20 mouse cellular contexts compared by ENCODE assay signal in genomic region chr4:147031308-147032036, GRCm38 (mm10). TPM values are rescaled to one million over a fixed set of nuclear protein-coding genes. Genes with fewer than 3 reads are reported as not detected.
A peak's percentile ranks its signal among the peaks of the same experiment; 100 is the strongest.
DNase-seq lines count a peak whose midpoint lies in the region; ATAC-seq and TF ChIP-seq lines count a peak whose summit lies in the region.
"Not testable (repeated sequence)": the region's sequence is repeated elsewhere in the genome, so short reads cannot be mapped to it uniquely, and the experiment has no call there.
"Had no signal": no experiment of that assay in that cellular context is flagged by ENCODE, and none has a peak within 500 bp of the region (broad histone marks: within the 10 kb centered on the region; RNA-seq: fewer than 3 reads in every experiment).

No protein-coding gene starts in this region.

- not testable (repeated sequence) for H3K27ac ChIP-seq in forebrain, embryonic 11.5 days (ENCODE audit: low read depth, low read length); heart, embryonic 15.5 days; intestine, postnatal 0 days (ENCODE audit: low read depth, low read length); limb, embryonic 15.5 days; lung, postnatal 0 days (ENCODE audit: low read length); neural tube, embryonic 11.5 days (ENCODE audit: low read depth, low read length)

- H3K9ac ChIP-seq in forebrain, embryonic 11.5 days (ENCODE audit: low read length); heart, embryonic 15.5 days; intestine, postnatal 0 days (ENCODE audit: low read depth, low read length); limb, embryonic 15.5 days; lung, postnatal 0 days (replicated peaks; ENCODE audit: low read depth); neural tube, embryonic 11.5 days (ENCODE audit: low read length): not testable (repeated sequence)

- peak; percentile 14 for ATAC-seq in activated CD4-positive, CD25-positive, alpha-beta regulatory T cell, adult 4 months
- ATAC-seq in forebrain, embryonic 11.5 days (replicated peaks; ENCODE audit: low FRiP score): peak; percentile 55
- peak; percentile 43; the same call in 1 of the 2 replicates for ATAC-seq in heart, embryonic 15.5 days (replicated peaks; ENCODE audit: insufficient number of reproducible peaks, insufficient read depth, low FRiP score, low read depth)
- ATAC-seq in intestine, postnatal 0 days: 0 out of 2 replicates have a peak, but pooled peaks have one; percentile 25
- ATAC-seq in limb, embryonic 15.5 days (ENCODE audit: insufficient number of reproducible peaks, low FRiP score, low TSS enrichment, low read depth): peak; percentile 55; the same call in 1 of the 2 replicates
- ATAC-seq in lung, postnatal 0 days: peak; percentile 8; the same call in 1 of the 2 replicates
- peak; percentile 73 for ATAC-seq in neural tube, embryonic 11.5 days (ENCODE audit: insufficient read depth, low FRiP score, low TSS enrichment)

- H3K4me2 ChIP-seq in forebrain, embryonic 11.5 days (ENCODE audit: low read depth, low read length, severe bottlenecking); heart, embryonic 15.5 days; intestine, postnatal 0 days (replicated peaks; ENCODE audit: low read depth); limb, embryonic 15.5 days; lung, postnatal 0 days (replicated peaks; ENCODE audit: low read depth, low read length); neural tube, embryonic 11.5 days (ENCODE audit: low read depth): not testable (repeated sequence)

- H3K9me3 ChIP-seq in forebrain, embryonic 11.5 days (ENCODE audit: control insufficient read depth, low read length); heart, embryonic 15.5 days (replicated peaks); intestine, postnatal 0 days (ENCODE audit: control insufficient read depth); limb, embryonic 15.5 days; lung, postnatal 0 days (ENCODE audit: low read length); neural tube, embryonic 11.5 days (ENCODE audit: control insufficient read depth, low read length): not testable (repeated sequence)

- not testable (repeated sequence) for H3K4me3 ChIP-seq in forebrain, embryonic 11.5 days (ENCODE audit: low read depth, low read length); heart, embryonic 15.5 days; intestine, postnatal 0 days (ENCODE audit: low read depth, low read length); limb, embryonic 15.5 days; lung, postnatal 0 days (ENCODE audit: low read depth, low read length); neural tube, embryonic 11.5 days (ENCODE audit: low read depth, low read length)

- H3K4me1 ChIP-seq in forebrain, embryonic 11.5 days (replicated peaks; ENCODE audit: control insufficient read depth, insufficient read depth, low read length); heart, embryonic 15.5 days (replicated peaks); intestine, postnatal 0 days (replicated peaks; ENCODE audit: control insufficient read depth, insufficient read depth, low read length); limb, embryonic 15.5 days; lung, postnatal 0 days (ENCODE audit: insufficient read depth, low read depth, low read length); neural tube, embryonic 11.5 days (ENCODE audit: control insufficient read depth, insufficient read depth, low read length): not testable (repeated sequence)

- not testable (repeated sequence) for H3K27me3 ChIP-seq in forebrain, embryonic 11.5 days (ENCODE audit: control insufficient read depth, insufficient read depth, low read length); heart, embryonic 15.5 days; intestine, postnatal 0 days (replicated peaks; ENCODE audit: control insufficient read depth, insufficient read depth, low read length); limb, embryonic 15.5 days; lung, postnatal 0 days (replicated peaks; ENCODE audit: insufficient read depth, low read length); neural tube, embryonic 11.5 days (ENCODE audit: control insufficient read depth, insufficient read depth, low read length)

- TF ChIP-seq CTCF in intestine, postnatal 0 days (IDR thresholded peaks at IDR 0.05; ENCODE audit: low read depth); lung, postnatal 0 days (IDR thresholded peaks at IDR 0.05): not testable (repeated sequence)

- DNase-seq in forebrain, embryonic 11.5 days (ENCODE audit: low spot score); lung, postnatal 0 days (ENCODE audit: low spot score); neural tube, embryonic 11.5 days (ENCODE audit: low spot score): not testable (repeated sequence)

- WGBS in forebrain, embryonic 11.5 days: 88% methylated on average over 1 of the region's 2 CpGs
- 84% methylated on average over 1 of the region's 2 CpGs for WGBS in heart, embryonic 15.5 days
- 90% methylated on average over 1 of the region's 2 CpGs for WGBS in intestine, postnatal 0 days
- 85% methylated on average over 1 of the region's 2 CpGs for WGBS in limb, embryonic 15.5 days
- WGBS in lung, postnatal 0 days: 90% methylated on average over 1 of the region's 2 CpGs
- 97% methylated on average over 1 of the region's 2 CpGs for WGBS in neural tube, embryonic 11.5 days

- not testable (repeated sequence) for TF ChIP-seq EP300 in lung, postnatal 0 days (IDR thresholded peaks at IDR 0.05)

- H3K36me3 ChIP-seq in forebrain, embryonic 11.5 days (ENCODE audit: control insufficient read depth, insufficient read depth, low read length); heart, embryonic 15.5 days; intestine, postnatal 0 days (ENCODE audit: control insufficient read depth, insufficient read depth); limb, embryonic 15.5 days; lung, postnatal 0 days (ENCODE audit: insufficient read depth, low read length); neural tube, embryonic 11.5 days (ENCODE audit: control insufficient read depth, insufficient read depth, low read length): not testable (repeated sequence)

RNA-seq across cellular contexts. Expression of gene Rex2, which starts 9.8 kb away (rescaled TPM):
- under 1 TPM in 1 of 2 experiments, not detected in 1; 0.42 TPM for polyA plus RNA-seq in activated CD4-positive, CD25-positive, alpha-beta regulatory T cell, adult 4 months (2017; shearing (Covaris generic))
- polyA plus RNA-seq in forebrain, embryonic 11.5 days (2014; fragmentation: Nextera tagmentation; extraction: Ambion mirVana): not detected in 2 replicates
- polyA plus RNA-seq in heart, embryonic 15.5 days (2015; fragmentation: Nextera tagmentation; extraction: Ambion mirVana): not detected in 2 replicates
- not detected in 2 replicates for polyA plus RNA-seq in intestine, postnatal 0 days (2015; fragmentation: Nextera tagmentation; extraction: Ambion mirVana)
- not detected in 2 replicates for polyA plus RNA-seq in limb, embryonic 15.5 days (2015; fragmentation: Nextera tagmentation; extraction: Ambion mirVana)
- polyA plus RNA-seq in lung, postnatal 0 days (2015; fragmentation: Nextera tagmentation; extraction: Ambion mirVana): not detected in 2 replicates
- not detected in 2 replicates for polyA plus RNA-seq in neural tube, embryonic 11.5 days (2014; fragmentation: Nextera tagmentation; extraction: Ambion mirVana)
- polyA plus RNA-seq: embryonic facial prominence, embryonic 11.5 days; erythroblast, embryonic 14.5 days; forebrain, embryonic 14.5 days; heart, embryonic 10.5 days; hindbrain, postnatal 0 days; intestine, embryonic 16.5 days; limb, embryonic 13.5 days; liver, embryonic 13.5 days; lung, embryonic 15.5 days; spleen, adult 2 months; thymus, adult 2 months had no signal

RNA-seq across cellular contexts. Expression of gene Zfp989, which starts 59.7 kb away (rescaled TPM):
- polyA plus RNA-seq in activated CD4-positive, CD25-positive, alpha-beta regulatory T cell, adult 4 months (2017; shearing (Covaris generic)): 1 to 10 TPM in 1 of 2 experiments, not detected in 1; 4.1 TPM
- polyA plus RNA-seq in forebrain, embryonic 11.5 days (2014; fragmentation: Nextera tagmentation; extraction: Ambion mirVana): 0.35 TPM in 1 of 2 replicates, not detected in the other
- not detected in 2 replicates for polyA plus RNA-seq in heart, embryonic 15.5 days (2015; fragmentation: Nextera tagmentation; extraction: Ambion mirVana)
- polyA plus RNA-seq in intestine, postnatal 0 days (2015; fragmentation: Nextera tagmentation; extraction: Ambion mirVana): not detected in 2 replicates
- polyA plus RNA-seq in limb, embryonic 15.5 days (2015; fragmentation: Nextera tagmentation; extraction: Ambion mirVana): not detected in 2 replicates
- polyA plus RNA-seq in lung, postnatal 0 days (2015; fragmentation: Nextera tagmentation; extraction: Ambion mirVana): not detected in 2 replicates
- polyA plus RNA-seq in neural tube, embryonic 11.5 days (2014; fragmentation: Nextera tagmentation; extraction: Ambion mirVana): not detected in 2 replicates
- polyA plus RNA-seq: embryonic facial prominence, embryonic 11.5 days; erythroblast, embryonic 14.5 days; forebrain, embryonic 14.5 days; hindbrain, embryonic 10.5 days; intestine, embryonic 16.5 days; limb, embryonic 13.5 days; liver, embryonic 13.5 days; lung, embryonic 15.5 days; midbrain, embryonic 15.5 days; spleen, adult 2 months; thymus, adult 2 months had no signal

Comparison
In these comparisons a context has a peak if more than half of its experiments do, and no peak if none do; other contexts are left out.
1. ATAC-seq: peak in every context shown above with its lines; median percentile 73 in neural tube, embryonic 11.5 days; 55 in forebrain, embryonic 11.5 days; 55 in limb, embryonic 15.5 days; 43 in heart, embryonic 15.5 days; 25 in intestine, postnatal 0 days; 14 in activated CD4-positive, CD25-positive, alpha-beta regulatory T cell, adult 4 months; 8 in lung, postnatal 0 days.